Mouse (Mus musculus) ES-E14 (cell line): Measurements from ENCODE around the gene Epb41l5. TPM values are rescaled to one million over a fixed set of nuclear protein-coding genes. Genes with fewer than 3 reads are reported as not detected.

Source experiments
- DNase-seq: peaks from one replicate; pipeline ENCODE4 v3.0.0-alpha.2; 2013; ENCODE audit warnings: low read depth, low spot score
- H3K27ac ChIP-seq: 2 replicates; pipeline ENCODE4 v1.5.1; 2012; ENCODE audit warnings: low read depth, mild to moderate bottlenecking, low read length, moderate library complexity, mixed read lengths; ENCODE audit not compliant: poor library complexity, insufficient read depth, severe bottlenecking
- H3K36me3 ChIP-seq: 2 replicates; pipeline ENCODE4 v1.6.1; 2012; ENCODE audit warnings: mild to moderate bottlenecking, low read length, moderate library complexity, mixed read lengths; ENCODE audit not compliant: control insufficient read depth, poor library complexity, insufficient read depth, severe bottlenecking
- H3K4me1 ChIP-seq, 2 experiments: fragments of 150-350 bp in 1 of 2; sonication (generic) in 1 of 2; 2 replicates each; pipeline ENCODE4 v1.6.1; 2012; ENCODE audit warnings: low read length in 2 of 2, mild to moderate bottlenecking in 1 of 2, mixed read lengths in 1 of 2; ENCODE audit not compliant: control insufficient read depth in 2 of 2, insufficient read depth in 2 of 2, poor library complexity in 1 of 2
- H3K4me3 ChIP-seq, 2 experiments: fragments of 150-350 bp in 1 of 2; sonication (generic) in 1 of 2; 2 replicates each; pipeline ENCODE4 v1.5.1; 2012; ENCODE audit warnings: low read length in 2 of 2, low read depth in 1 of 2, mild to moderate bottlenecking in 1 of 2, mixed read lengths in 1 of 2; ENCODE audit not compliant: insufficient read depth in 1 of 2, poor library complexity in 1 of 2, severe bottlenecking in 1 of 2
- H3K9ac ChIP-seq: 2 replicates; pipeline ENCODE4 v1.6.1; 2012; ENCODE audit warnings: low read depth, mild to moderate bottlenecking, low read length, mixed read lengths; ENCODE audit not compliant: poor library complexity, insufficient read depth, severe bottlenecking
- H3K9me3 ChIP-seq: fragments of 150-350 bp; sonication (generic); 2 replicates; pipeline ENCODE4 v1.6.1; 2012; ENCODE audit warnings: low read depth, mild to moderate bottlenecking, low read length; ENCODE audit not compliant: control insufficient read depth, insufficient read depth
- CHD2 ChIP-seq: IDR thresholded peaks from 2 replicates; pipeline ENCODE4 v1.6.1; 2014; ENCODE audit warnings: mild to moderate bottlenecking, low read depth, low read length, inconsistent platforms
- HCFC1 ChIP-seq: IDR thresholded peaks from 2 replicates; pipeline ENCODE4 v1.6.1; 2012; ENCODE audit warnings: low read length, inconsistent platforms, borderline replicate concordance; ENCODE audit not compliant: insufficient read depth
- MAFK ChIP-seq: IDR thresholded peaks from 2 replicates; pipeline ENCODE4 v1.6.1; 2014; ENCODE audit warnings: mild to moderate bottlenecking, low read depth, low read length, inconsistent platforms; ENCODE audit not compliant: insufficient read depth
- ZC3H11A ChIP-seq: IDR thresholded peaks from 2 replicates; pipeline ENCODE4 v1.6.1; 2012; ENCODE audit warnings: low read depth, mild to moderate bottlenecking, inconsistent platforms, low read length, borderline replicate concordance
- ZNF384 ChIP-seq: IDR thresholded peaks from 2 replicates; pipeline ENCODE4 v1.6.1; 2012; ENCODE audit warnings: low read depth, low read length, inconsistent platforms
- in situ Hi-C, 2 experiments: fragments of 600-800 bp; cut with MboI; formaldehyde crosslinking; loops; one replicate each; pipeline ENCODE4 v1.15.1; 2025; ENCODE audit warnings: low sequenced_read_pairs in 2 of 2, inconsistent platforms in 1 of 2; ENCODE audit not compliant: unreplicated experiment in 2 of 2
- total RNA-seq: library from RNA; depleted of rRNA; stranded (reverse); fragments of 300-350 nt; gene quantifications from 2 replicates; pipeline ENCODE4 v1.2.3, GENCODE M21; 2012

Epb41l5 gene
- total RNA-seq, 1 experiment: 13.4 TPM

GRCm38 (mm10) chr1:119536122-119536521, 112.7 kb downstream of the Epb41l5 start:
- no peak for DNase-seq
- in situ Hi-C loops: no loop called here
- Histone ChIP-seq H3K27ac (no peak overlapping the region), H3K4me3 (no peak overlapping the region), H3K9ac (no peak overlapping the region), H3K9me3 (no peaks in the 10 kb centered on the region), H3K36me3 (no peaks in the 10 kb centered on the region), H3K4me1 (peaks cover 0 to 12% of the 10 kb centered on the region in 2 experiments; a peak in 2 of 4 replicates)
- TF ChIP-seq CHD2 (no peak), ZNF384 (no peak), HCFC1 (no peak), ZC3H11A (no peak), MAFK (no peak)

DNA sequence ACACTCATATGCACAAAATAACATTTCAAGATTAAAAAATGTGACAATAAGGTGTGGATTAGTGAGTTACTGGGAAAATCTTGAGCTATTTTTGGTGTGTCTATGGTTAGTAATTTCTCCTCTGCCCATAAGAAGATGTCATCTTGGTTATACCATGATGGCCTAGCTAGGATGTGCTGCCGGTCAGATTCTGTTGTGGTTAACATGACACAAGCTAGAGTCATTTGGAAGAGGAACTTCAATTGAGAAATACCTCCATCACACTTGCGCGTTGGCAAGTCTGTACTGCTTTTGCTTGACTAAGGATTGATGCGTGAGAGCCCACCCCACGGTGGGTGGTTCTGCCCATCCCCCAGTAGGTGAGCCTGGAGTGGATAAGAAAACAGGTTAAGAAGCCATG, 114.5 kb downstream of the Epb41l5 start:
- Histone ChIP-seq H3K9ac (no peak overlapping the region), H3K36me3 (no peaks in the 10 kb centered on the region), H3K27ac (no peak overlapping the region), H3K4me1 (peaks cover 0 to 12% of the 10 kb centered on the region in 2 experiments; a peak in 2 of 4 replicates), H3K9me3 (no peaks in the 10 kb centered on the region), H3K4me3 (no peak overlapping the region)
- DNase-seq: no peak
- in situ Hi-C loops: no loop called here
- no peak for TF ChIP-seq CHD2
- no peak for TF ChIP-seq ZNF384
- no peak for TF ChIP-seq MAFK
- no peak for TF ChIP-seq HCFC1
- TF ChIP-seq ZC3H11A: no peak

DNA sequence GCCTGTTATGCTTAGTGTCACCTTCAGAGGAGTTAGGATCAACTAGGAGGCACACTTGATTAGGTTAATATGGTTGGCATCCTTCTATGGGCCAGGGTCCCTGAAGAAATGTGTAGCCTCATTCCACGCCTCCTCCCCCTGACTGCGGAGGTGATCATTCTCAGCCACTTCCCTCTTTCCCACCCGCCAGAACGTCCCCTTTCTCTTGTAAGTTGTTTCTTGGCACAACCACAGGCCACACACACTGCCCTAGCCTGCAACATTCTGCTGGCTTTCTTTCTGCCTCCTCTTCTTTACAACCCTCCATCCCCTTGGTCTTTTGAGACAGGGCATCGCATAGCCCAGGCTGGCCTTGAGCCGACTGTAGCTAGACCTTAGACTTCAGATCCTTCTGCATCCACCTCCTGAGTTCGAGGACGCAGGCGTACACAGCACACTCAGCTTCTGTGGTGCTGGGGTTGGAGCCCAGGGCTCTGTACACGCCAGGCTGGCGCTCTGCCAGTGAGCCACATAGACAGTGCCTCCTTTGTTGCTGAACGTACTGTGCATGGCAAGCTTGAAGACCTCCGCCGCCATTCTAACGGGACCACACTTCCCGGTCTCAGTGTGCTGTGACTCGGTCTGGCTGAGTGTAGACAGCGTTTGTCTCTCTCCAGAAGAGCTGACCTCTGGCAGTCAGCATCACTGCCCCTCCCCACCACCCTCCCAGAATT, 115.6 kb downstream of the Epb41l5 start:
- Histone ChIP-seq H3K9me3 (no peaks in the 10 kb centered on the region), H3K27ac (no peak overlapping the region), H3K9ac (no peak overlapping the region), H3K4me3 (no peak overlapping the region), H3K4me1 (peaks cover 0 to 12% of the 10 kb centered on the region in 2 experiments; a peak in 2 of 4 replicates), H3K36me3 (peaks cover 6% of the 10 kb centered on the region; the same call in 1 of the 2 replicates)
- TF ChIP-seq HCFC1 (no peak), ZNF384 (no peak), CHD2 (no peak), MAFK (no peak), ZC3H11A (no peak)
- DNase-seq: no peak
- in situ Hi-C loops: no loop called here

GRCm38 (mm10) chr1:119532165-119532564, 116.6 kb downstream of the Epb41l5 start:
- Histone ChIP-seq H3K9me3 (no peaks in the 10 kb centered on the region), H3K4me3 (no peak overlapping the region), H3K36me3 (peaks cover 9% of the 10 kb centered on the region; the same call in 1 of the 2 replicates), H3K27ac (no peak overlapping the region), H3K4me1 (peaks cover 0 to 8% of the 10 kb centered on the region in 2 experiments; a peak in 1 of 4 replicates), H3K9ac (no peak overlapping the region)
- DNase-seq: no peak
- TF ChIP-seq CHD2 (no peak), HCFC1 (no peak), ZC3H11A (no peak), MAFK (no peak), ZNF384 (no peak)
- in situ Hi-C loops: no loop called here

- Histone ChIP-seq H3K4me3 (no peak overlapping the region), H3K36me3 (peaks cover 15% of the 10 kb centered on the region; the same call in 1 of the 2 replicates), H3K9me3 (no peaks in the 10 kb centered on the region), H3K9ac (no peak overlapping the region), H3K4me1 (peaks cover 0 to 13% of the 10 kb centered on the region in 2 experiments; a peak in 1 of 4 replicates), H3K27ac (no peak overlapping the region)
- in situ Hi-C loops: no loop called here
- TF ChIP-seq MAFK: no peak
- no peak for TF ChIP-seq HCFC1
- no peak for TF ChIP-seq ZC3H11A
- no peak for TF ChIP-seq ZNF384
- no peak for TF ChIP-seq CHD2
- no peak for DNase-seq
Observed at GRCm38 (mm10) chr1:119530941-119531340, 117.9 kb downstream of the Epb41l5 start.
